Mouse (Mus musculus) fibroblast of lung, adult 2 months (primary cell): ENCODE results near the gene Serf2.

Source experiments
- DNase-seq: peaks from one replicate; pipeline ENCODE4 v3.0.0-alpha.2; 2011; ENCODE audit warnings: low read depth

Serf2 gene

GRCm38 (mm10) chr2:121448739-121449535, at the start of gene Serf2:
Gene Serf2 (plus strand): TSS chr2:121449195.
- peak; percentile 96 for DNase-seq

- DNase-seq, result no peak
Observed at GRCm38 (mm10) chr2:121403296-121403695, 45.7 kb upstream of the Serf2 start.

DNA sequence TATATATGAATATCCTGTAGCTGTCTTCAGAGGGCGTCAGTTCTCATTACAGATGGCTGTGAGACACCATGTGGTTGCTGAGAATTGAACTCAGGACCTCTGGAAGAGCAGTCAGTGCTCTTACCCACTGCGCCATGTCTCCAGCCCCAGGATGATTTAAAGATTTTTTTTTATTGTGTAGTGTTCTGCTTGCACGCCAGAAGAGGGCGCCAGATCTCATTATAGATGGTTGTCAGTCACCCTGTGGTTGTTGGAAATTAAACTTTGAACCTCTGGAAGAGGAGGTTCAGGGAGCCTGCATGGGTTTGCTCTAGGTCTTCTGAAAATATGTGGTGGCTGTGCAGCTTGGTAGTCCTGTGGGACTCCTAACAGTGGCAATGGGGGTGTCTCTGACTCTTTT, 40.8 kb upstream of the Serf2 start:
- DNase-seq, result no peak

DNA sequence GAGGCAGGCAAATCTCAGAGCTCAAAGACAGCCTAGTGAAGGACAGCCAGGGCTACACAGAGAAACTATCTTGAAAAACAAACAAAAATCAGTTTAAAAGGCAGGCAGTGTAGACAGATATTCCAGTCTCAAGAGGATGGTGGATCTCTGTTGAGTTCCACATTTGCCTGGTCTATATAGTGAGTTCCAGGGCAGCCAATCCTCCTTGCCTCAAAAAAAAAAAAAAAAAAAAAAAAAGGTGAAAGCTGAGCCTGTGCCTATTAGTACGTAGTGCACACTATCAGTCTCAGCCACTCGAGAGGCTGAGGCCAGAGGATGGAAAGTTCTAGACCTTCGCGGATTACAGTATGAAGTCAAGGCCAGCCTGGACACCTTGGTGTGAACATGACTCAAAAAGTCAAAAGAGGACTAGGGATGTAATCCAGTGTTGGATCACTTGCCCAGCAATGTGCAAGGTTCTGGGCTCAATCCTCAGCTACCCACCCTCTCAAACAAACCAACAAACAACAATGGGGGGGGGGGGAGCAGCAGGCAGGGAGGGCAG, 36.1 kb upstream of the Serf2 start:
- no peak for DNase-seq

- peak; percentile 84 for DNase-seq
Observed at GRCm38 (mm10) chr2:121413387-121414042, 35.5 kb upstream of the Serf2 start, which contains the start of the genes Pdia3 and Catsper2. Gene Pdia3 (plus strand): TSS chr2:121413775. Gene Catsper2 (minus strand): TSS chr2:121413792.

GRCm38 (mm10) chr2:121414139-121414685, 34.8 kb upstream of the Serf2 start:
- no peak for DNase-seq

- DNase-seq, result no peak
Observed at GRCm38 (mm10) chr2:121415103-121415502, 33.9 kb upstream of the Serf2 start.

GRCm38 (mm10) chr2:121415591-121415990, 33.4 kb upstream of the Serf2 start:
- no peak for DNase-seq

GRCm38 (mm10) chr2:121416356-121416755, 32.6 kb upstream of the Serf2 start:
- no peak for DNase-seq

DNA sequence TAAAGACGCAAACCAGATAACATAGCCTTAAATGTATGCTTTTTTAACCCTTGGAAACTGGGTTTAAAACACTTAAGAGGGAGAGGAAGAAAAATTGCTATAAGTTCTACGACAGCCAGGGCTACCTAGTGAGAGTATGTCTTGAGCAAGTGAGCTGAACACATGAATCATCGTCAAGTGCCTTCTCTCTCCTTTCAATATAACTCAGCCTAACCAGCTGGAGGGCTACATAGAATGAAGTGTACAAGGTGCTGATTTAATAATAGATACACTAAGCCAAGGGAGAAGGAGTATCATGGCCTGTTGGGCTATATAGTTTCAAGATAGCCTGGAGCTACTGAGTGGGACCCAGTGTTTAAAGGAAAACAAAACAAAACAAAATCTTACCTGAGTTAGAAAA, 30.5 kb upstream of the Serf2 start:
- no peak for DNase-seq

GRCm38 (mm10) chr2:121423166-121423565, 25.8 kb upstream of the Serf2 start:
- no peak for DNase-seq

- no peak for DNase-seq
Observed at GRCm38 (mm10) chr2:121425890-121426289, 23.1 kb upstream of the Serf2 start.

- DNase-seq, result no peak
Observed at GRCm38 (mm10) chr2:121434854-121435253, 14.1 kb upstream of the Serf2 start.

- no peak for DNase-seq
Observed at GRCm38 (mm10) chr2:121439746-121440145, 9.2 kb upstream of the Serf2 start.

GRCm38 (mm10) chr2:121440834-121441605, 8.0 kb upstream of the Serf2 start:
- DNase-seq, result no peak

DNA sequence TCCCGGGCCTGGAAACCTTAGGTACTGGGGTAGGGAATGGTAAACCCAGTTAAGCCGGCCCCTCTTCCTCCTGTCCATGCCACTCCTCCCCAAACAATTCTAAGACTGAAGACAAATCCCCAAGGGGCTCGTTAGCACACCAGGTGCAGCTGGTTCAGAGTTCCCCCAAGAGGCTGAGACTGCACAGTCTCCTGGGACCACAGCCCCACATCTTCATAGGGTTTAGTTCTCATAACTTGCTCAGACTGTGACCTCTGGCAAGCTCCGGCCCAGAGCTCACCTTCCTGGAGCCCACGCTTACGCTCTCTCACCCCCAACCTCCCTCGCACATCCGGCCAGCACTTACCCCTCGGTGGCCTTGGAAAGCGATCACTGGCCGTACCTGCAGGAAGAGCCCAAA, 7.2 kb upstream of the Serf2 start:
- no peak for DNase-seq

DNA sequence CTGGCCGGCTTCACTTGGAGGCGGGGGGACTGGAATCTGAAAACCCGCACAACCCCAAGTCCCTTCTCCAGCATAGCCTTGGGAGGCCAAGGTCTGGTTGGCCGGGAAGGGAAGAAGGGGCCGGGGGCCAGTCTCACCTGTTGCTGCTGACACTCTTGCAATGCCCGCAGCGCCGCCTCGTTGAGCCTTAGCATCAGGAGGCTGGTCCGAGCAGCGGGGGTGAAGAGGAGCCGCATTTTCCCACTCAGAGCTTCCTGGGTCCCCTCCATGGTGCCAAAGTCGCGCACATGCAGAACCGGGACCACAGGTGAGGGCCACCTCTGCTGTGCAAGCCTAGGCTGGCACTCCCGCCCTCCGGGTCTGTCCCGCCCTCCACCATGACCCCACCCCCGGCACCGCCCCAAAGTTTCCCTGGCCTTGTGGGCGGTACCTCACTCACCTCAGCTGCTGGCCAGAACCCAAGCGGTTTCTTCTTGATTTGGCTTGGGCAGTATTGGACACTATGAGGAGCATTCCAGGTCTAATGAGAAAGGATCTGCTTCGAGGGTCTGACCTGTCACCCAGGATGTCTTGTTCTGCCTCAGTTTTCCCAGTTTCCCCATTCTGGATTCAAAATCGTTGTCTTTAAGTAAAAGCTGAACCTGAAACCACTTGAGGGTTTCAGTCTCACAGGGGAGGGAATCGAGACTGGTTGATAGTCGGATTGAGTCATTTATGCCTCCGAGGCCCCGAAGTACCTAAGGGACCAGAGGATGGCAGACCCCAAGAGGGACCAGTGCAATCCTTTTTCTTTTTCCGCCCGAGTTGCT, 6.5 kb upstream of the Serf2 start:
- no peak for DNase-seq

GRCm38 (mm10) chr2:121443068-121443349, 6.0 kb upstream of the Serf2 start:
- DNase-seq, result no peak

- no peak for DNase-seq
Observed at GRCm38 (mm10) chr2:121444178-121444577, 4.8 kb upstream of the Serf2 start, which contains the start of gene Ell3. Gene Ell3 (minus strand): TSS chr2:121444278.

DNA sequence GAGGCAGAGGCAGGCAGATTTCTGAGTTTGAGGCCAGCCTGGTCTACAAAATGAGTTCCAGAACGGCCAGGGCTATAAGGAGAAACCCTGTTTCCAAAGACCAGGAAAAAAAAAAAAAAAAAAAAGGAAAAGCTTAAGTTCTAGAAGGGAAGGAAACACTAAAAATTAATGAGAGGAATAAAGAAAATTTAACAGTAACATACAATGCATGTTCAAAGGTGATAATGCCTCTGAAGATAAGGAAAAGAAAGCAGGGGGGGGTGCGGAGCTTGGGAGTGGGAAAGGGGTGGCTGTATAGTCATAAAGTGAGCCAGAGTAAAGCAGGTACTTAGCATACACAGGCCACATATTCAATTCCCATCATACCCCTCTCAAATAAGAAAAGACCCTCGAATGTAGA, 3.9 kb upstream of the Serf2 start:
- DNase-seq, result no peak

DNA sequence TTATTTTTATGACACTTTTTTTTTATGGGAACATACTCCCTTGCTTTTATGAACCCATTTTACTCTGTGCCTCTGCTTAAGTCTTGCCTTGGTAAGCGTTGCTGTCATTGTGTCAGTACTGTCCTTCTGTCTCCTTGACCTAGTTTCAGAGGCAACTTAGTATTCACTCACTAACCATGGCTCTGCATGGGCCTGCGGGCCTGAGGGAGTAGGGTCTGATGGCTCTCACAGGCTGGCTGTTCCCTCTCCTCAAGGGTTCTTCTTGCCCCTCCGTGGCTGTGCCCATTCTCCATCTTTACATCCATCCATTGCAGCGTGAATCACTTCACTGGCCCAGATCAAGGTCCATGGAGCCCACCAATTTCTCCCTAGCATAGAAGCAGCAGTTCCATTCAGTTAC, 2.5 kb upstream of the Serf2 start:
- no peak for DNase-seq
